Mouse (Mus musculus) liver, embryonic 11.5 days (tissue): ENCODE results near the gene 2310057M21Rik. TPM values are rescaled to one million over a fixed set of nuclear protein-coding genes. Genes with fewer than 3 reads are reported as not detected.

ENCODE experiments used
- ATAC-seq: fragments of 200-750 bp; cut with Nextera tagmentation; replicated peaks from 2 replicates; pipeline ENCODE4 v1.8.0; 2017; ENCODE audit warnings: moderate number of reproducible peaks, mild to moderate bottlenecking, moderate TSS enrichment, moderate library complexity; ENCODE audit not compliant: low FRiP score
- DNase-seq: peaks from one replicate; pipeline ENCODE4 v3.0.0-alpha.2; 2017; ENCODE audit warnings: low spot score
- H3K27ac ChIP-seq: fragments of 300-500 bp; sonication (generic); 2 replicates; pipeline ENCODE4 v1.5.1; 2014; ENCODE audit warnings: mild to moderate bottlenecking, low read depth, low read length, control low read depth
- H3K27me3 ChIP-seq: fragments of 300-500 bp; sonication (generic); replicated peaks from 2 replicates; pipeline ENCODE4 v1.6.1; 2014; ENCODE audit warnings: low read length, mixed read lengths; ENCODE audit not compliant: control insufficient read depth, insufficient read depth
- H3K36me3 ChIP-seq: fragments of 300-500 bp; sonication (generic); 2 replicates; pipeline ENCODE4 v1.6.1; 2014; ENCODE audit warnings: mild to moderate bottlenecking, low read length, moderate library complexity, mixed read lengths; ENCODE audit not compliant: control insufficient read depth, insufficient read depth
- H3K4me1 ChIP-seq: fragments of 300-500 bp; sonication (generic); replicated peaks from 2 replicates; pipeline ENCODE4 v1.6.1; 2014; ENCODE audit warnings: low read length, mixed read lengths; ENCODE audit not compliant: control insufficient read depth, insufficient read depth
- H3K4me2 ChIP-seq: fragments of 300-500 bp; sonication (generic); 2 replicates; pipeline ENCODE4 v1.6.1; 2014; ENCODE audit warnings: mild to moderate bottlenecking, control low read depth, moderate library complexity
- H3K4me3 ChIP-seq: fragments of 300-500 bp; sonication (generic); 2 replicates; pipeline ENCODE4 v1.5.1; 2014; ENCODE audit warnings: low read depth, low read length, control low read depth
- H3K9ac ChIP-seq: fragments of 300-500 bp; sonication (generic); 2 replicates; pipeline ENCODE4 v1.6.1; 2014; ENCODE audit warnings: low read depth, low read length, control low read depth
- H3K9me3 ChIP-seq: fragments of 300-500 bp; sonication (generic); 2 replicates; pipeline ENCODE4 v1.6.1; 2016; ENCODE audit warnings: low read length, inconsistent platforms, mixed read lengths; ENCODE audit not compliant: control insufficient read depth
- WGBS: fragments of 180-500 bp; shearing (Covaris S2); extraction: QIAGEN DNeasy Blood & Tissue Kit; methylation state at CpG from one replicate; pipeline ENCODE4 v1.1.7; 2014; 5-methylcytosine and 5-hydroxymethylcytosine counted together
- polyA plus RNA-seq: library from polyadenylated mRNA; unstranded; fragments of >200 nt; fragmentation: Nextera tagmentation; extraction: Ambion mirVana; gene quantifications from 2 replicates; pipeline ENCODE4 v1.2.1, GENCODE M21; 2014

2310057M21Rik gene
- polyA plus RNA-seq, 1 experiment from 2014 or later, result 19.2 TPM

GRCm38 (mm10) chr7:131303340-131303739, 59.2 kb downstream of the 2310057M21Rik start:
- Histone ChIP-seq H3K4me1 (no peaks in the 10 kb centered on the region), H3K9ac (no peak overlapping the region), H3K4me3 (no peak overlapping the region), H3K9me3 (no peaks in the 10 kb centered on the region), H3K36me3 (no peaks in the 10 kb centered on the region), H3K4me2 (no peak overlapping the region), H3K27ac (no peak overlapping the region), H3K27me3 (no peaks in the 10 kb centered on the region)
- DNase-seq (no peak), ATAC-seq (no peak)
- WGBS, result 79% methylated on average over 8 of the region's 8 CpGs

GRCm38 (mm10) chr7:131297151-131297550, 65.4 kb downstream of the 2310057M21Rik start:
- H3K9me3 ChIP-seq, result no peaks in the 10 kb centered on the region
- DNase-seq (no peak), ATAC-seq (no peak)
- H3K4me1 ChIP-seq, result no peaks in the 10 kb centered on the region
- 72% methylated on average over 8 of the region's 8 CpGs for WGBS
- no peaks in the 10 kb centered on the region for H3K36me3 ChIP-seq
- H3K4me3 ChIP-seq, result no peak overlapping the region
- H3K27me3 ChIP-seq, result no peaks in the 10 kb centered on the region
- no peak overlapping the region for H3K4me2 ChIP-seq
- H3K9ac ChIP-seq, result no peak overlapping the region
- H3K27ac ChIP-seq, result no peak overlapping the region

Other genes starting within 250 kb of the 2310057M21Rik start
- not detected in 2 replicates for gene 4933402N03Rik, start 216.4 kb downstream of the 2310057M21Rik start, polyA plus RNA-seq
- gene 5430419D17Rik, start 188.4 kb downstream of the 2310057M21Rik start, polyA plus RNA-seq, result not detected in 2 replicates
- not detected in 2 replicates for gene Cuzd1, start 40.5 kb downstream of the 2310057M21Rik start, polyA plus RNA-seq
- 0.38 TPM in 1 of 2 replicates, not detected in the other for gene Fam24b, start 33.2 kb downstream of the 2310057M21Rik start, polyA plus RNA-seq
- not detected in 2 replicates for gene Fam24a, start 28.9 kb downstream of the 2310057M21Rik start, polyA plus RNA-seq
- 48.8 and 55.9 TPM in 2 replicates for gene Pstk, start 8.4 kb upstream of the 2310057M21Rik start, polyA plus RNA-seq
- gene Ikzf5, start 47.8 kb upstream of the 2310057M21Rik start, polyA plus RNA-seq, result 20.6 and 21.1 TPM in 2 replicates
- gene Acadsb, start 47.8 kb upstream of the 2310057M21Rik start, polyA plus RNA-seq, result 50.8 and 54.8 TPM in 2 replicates
- gene Hmx3, start 180.1 kb upstream of the 2310057M21Rik start, polyA plus RNA-seq, result not detected in 2 replicates
- gene Hmx2, start 186.0 kb upstream of the 2310057M21Rik start, polyA plus RNA-seq, result not detected in 2 replicates
- gene Bub3, start 197.5 kb upstream of the 2310057M21Rik start, polyA plus RNA-seq, result 192 and 201 TPM in 2 replicates